Mouse (Mus musculus): ENCODE data around the gene Kif26b. TPM values are rescaled to one million over a fixed set of nuclear protein-coding genes. Genes with fewer than 3 reads are reported as not detected.

The Kif26b gene
- total and polyA plus RNA-seq, 3 experiments = 0.04 to 0.16 TPM; not detected in 1

GRCm38 (mm10) chr1:178840311-178840710 lies 311.4 kb downstream of the Kif26b start:
- DNase-seq (ENCODE audit: low spot score) (no peak), ATAC-seq (ENCODE audit: extremely low read depth, insufficient number of reproducible peaks, low FRiP score, poor library complexity, severe bottlenecking) (no peak)
- Histone ChIP-seq H3K4me3 (ENCODE audit: low read depth, low read length) (no peak overlapping the region), H3K36me3 (replicated peaks) (no peaks in the 10 kb centered on the region), H3K4me1 (ENCODE audit: insufficient read depth, low read depth, low read length) (no peaks in the 10 kb centered on the region), H3K9me3 (replicated peaks) (no peaks in the 10 kb centered on the region; the same call in 1 of the 2 replicates), H3K27me3 (ENCODE audit: insufficient read depth, low read length) (peaks cover 22% of the 10 kb centered on the region)
- TF ChIP-seq POLR2AphosphoS5 (IDR thresholded peaks at IDR 0.05; ENCODE audit: insufficient replicate concordance, low read depth, low read length) = no peak
- no peak for TF ChIP-seq TAL1 (conservative IDR thresholded peaks at IDR 0.05; ENCODE audit: low read depth, low read length)
- TF ChIP-seq GATA2 (IDR thresholded peaks at IDR 0.05; ENCODE audit: borderline replicate concordance, low read depth, low read length) = no peak
- TF ChIP-seq CTCF (IDR thresholded peaks at IDR 0.05; ENCODE audit: low read depth, low read length) = no peak

GRCm38 (mm10) chr1:178844839-178845238 lies 315.9 kb downstream of the Kif26b start:
- H3K27me3 ChIP-seq (ENCODE audit: insufficient read depth, low read length) = peaks cover 16% of the 10 kb centered on the region; the same call in 1 of the 2 replicates
- no peaks in the 10 kb centered on the region for H3K4me1 ChIP-seq (ENCODE audit: insufficient read depth, low read depth, low read length)
- TF ChIP-seq GATA2 (IDR thresholded peaks at IDR 0.05; ENCODE audit: borderline replicate concordance, low read depth, low read length) (no peak), POLR2AphosphoS5 (IDR thresholded peaks at IDR 0.05; ENCODE audit: insufficient replicate concordance, low read depth, low read length) (no peak), TAL1 (conservative IDR thresholded peaks at IDR 0.05; ENCODE audit: low read depth, low read length) (no peak)
- H3K36me3 ChIP-seq (replicated peaks) = no peaks in the 10 kb centered on the region
- no peak overlapping the region for H3K4me3 ChIP-seq (ENCODE audit: low read depth, low read length)
- no peak for DNase-seq (ENCODE audit: low spot score)
- no peaks in the 10 kb centered on the region for H3K9me3 ChIP-seq (replicated peaks)
- ATAC-seq (ENCODE audit: extremely low read depth, insufficient number of reproducible peaks, low FRiP score, poor library complexity, severe bottlenecking) = no peak

GRCm38 (mm10) chr1:178847569-178847968 lies 318.6 kb downstream of the Kif26b start:
- ATAC-seq (ENCODE audit: extremely low read depth, insufficient number of reproducible peaks, low FRiP score, poor library complexity, severe bottlenecking) (no peak), DNase-seq (ENCODE audit: low spot score) (no peak)
- Histone ChIP-seq H3K9me3 (replicated peaks) (no peaks in the 10 kb centered on the region; the same call in 1 of the 2 replicates), H3K27me3 (ENCODE audit: insufficient read depth, low read length) (peaks cover 12% of the 10 kb centered on the region; the same call in 1 of the 2 replicates), H3K36me3 (replicated peaks) (no peaks in the 10 kb centered on the region), H3K4me3 (ENCODE audit: low read depth, low read length) (no peak overlapping the region), H3K4me1 (ENCODE audit: insufficient read depth, low read depth, low read length) (no peaks in the 10 kb centered on the region)
- TF ChIP-seq TAL1 (conservative IDR thresholded peaks at IDR 0.05; ENCODE audit: low read depth, low read length) = no peak
- no peak for TF ChIP-seq GATA2 (IDR thresholded peaks at IDR 0.05; ENCODE audit: borderline replicate concordance, low read depth, low read length)
- no peak for TF ChIP-seq POLR2AphosphoS5 (IDR thresholded peaks at IDR 0.05; ENCODE audit: insufficient replicate concordance, low read depth, low read length)
- no peak for TF ChIP-seq CTCF (IDR thresholded peaks at IDR 0.05; ENCODE audit: low read depth, low read length)
- no peak for TF ChIP-seq GATA1 (IDR thresholded peaks at IDR 0.05; ENCODE audit: borderline replicate concordance, low read length)

DNA sequence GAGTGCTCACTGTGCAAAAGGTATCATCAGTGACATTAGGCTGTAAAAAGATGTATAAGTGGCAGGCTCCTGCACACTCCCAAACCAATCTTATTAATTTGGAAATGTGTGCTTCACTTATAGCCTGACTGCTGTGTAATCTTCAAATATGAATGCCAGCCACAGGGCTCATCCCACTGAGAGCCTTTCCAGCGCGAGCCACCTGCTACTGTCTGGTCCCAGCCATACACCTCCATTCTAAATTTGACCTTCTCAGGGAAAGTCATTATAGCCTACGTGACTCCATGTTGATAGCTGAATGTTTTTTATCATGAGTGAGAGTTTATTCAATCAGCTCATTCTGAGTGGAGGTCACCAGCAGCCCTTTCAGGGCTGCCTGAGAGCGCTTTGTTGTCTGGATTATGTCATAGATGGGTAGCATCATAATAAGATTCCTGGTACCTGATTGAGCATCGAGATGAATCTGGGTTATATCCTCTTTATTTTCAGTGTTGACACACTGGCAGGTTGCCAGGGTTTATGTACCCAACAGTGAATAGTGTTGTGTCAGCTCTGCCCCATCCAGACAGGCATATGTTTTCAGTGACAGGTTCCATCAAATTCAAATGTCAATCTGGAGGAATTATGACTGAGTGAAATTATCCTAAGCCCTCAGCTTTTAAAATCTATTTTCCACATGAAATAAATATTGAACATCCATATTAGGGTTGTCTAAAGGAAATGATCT lies 319.6 kb downstream of the Kif26b start:
- H3K4me3 ChIP-seq (ENCODE audit: low read depth, low read length) = no peak overlapping the region
- no peak for ATAC-seq (ENCODE audit: extremely low read depth, insufficient number of reproducible peaks, low FRiP score, poor library complexity, severe bottlenecking)
- peaks cover 9% of the 10 kb centered on the region; the same call in 1 of the 2 replicates for H3K27me3 ChIP-seq (ENCODE audit: insufficient read depth, low read length)
- no peaks in the 10 kb centered on the region for H3K4me1 ChIP-seq (ENCODE audit: insufficient read depth, low read depth, low read length)
- TF ChIP-seq TAL1 (conservative IDR thresholded peaks at IDR 0.05; ENCODE audit: low read depth, low read length) (no peak), GATA1 (IDR thresholded peaks at IDR 0.05; ENCODE audit: borderline replicate concordance, low read length) (no peak), POLR2AphosphoS5 (IDR thresholded peaks at IDR 0.05; ENCODE audit: insufficient replicate concordance, low read depth, low read length) (no peak), GATA2 (IDR thresholded peaks at IDR 0.05; ENCODE audit: borderline replicate concordance, low read depth, low read length) (no peak), CTCF (IDR thresholded peaks at IDR 0.05; ENCODE audit: low read depth, low read length) (no peak)
- DNase-seq (ENCODE audit: low spot score) = no peak
- no peaks in the 10 kb centered on the region; the same call in 1 of the 2 replicates for H3K9me3 ChIP-seq (replicated peaks)
- no peaks in the 10 kb centered on the region for H3K36me3 ChIP-seq (replicated peaks)

- Histone ChIP-seq H3K9me3 (replicated peaks) (no peaks in the 10 kb centered on the region; the same call in 1 of the 2 replicates), H3K4me3 (ENCODE audit: low read depth, low read length) (no peak overlapping the region), H3K27me3 (ENCODE audit: insufficient read depth, low read length) (0 out of 2 replicates have a peak, but pooled peaks cover 5% of the 10 kb centered on the region), H3K4me1 (ENCODE audit: insufficient read depth, low read depth, low read length) (no peaks in the 10 kb centered on the region), H3K36me3 (replicated peaks) (no peaks in the 10 kb centered on the region)
- ATAC-seq (ENCODE audit: extremely low read depth, insufficient number of reproducible peaks, low FRiP score, poor library complexity, severe bottlenecking) = no peak
- no peak for DNase-seq (ENCODE audit: low spot score)
- no peak for TF ChIP-seq TAL1 (conservative IDR thresholded peaks at IDR 0.05; ENCODE audit: low read depth, low read length)
- no peak for TF ChIP-seq GATA1 (IDR thresholded peaks at IDR 0.05; ENCODE audit: borderline replicate concordance, low read length)
- TF ChIP-seq CTCF (IDR thresholded peaks at IDR 0.05; ENCODE audit: low read depth, low read length) = no peak
Measured at GRCm38 (mm10) chr1:178850569-178850968, 321.6 kb downstream of the Kif26b start.

GRCm38 (mm10) chr1:178854936-178855335 lies 326.0 kb downstream of the Kif26b start:
- no peak for DNase-seq (ENCODE audit: low spot score)
- peaks cover 11% of the 10 kb centered on the region for H3K27me3 ChIP-seq (ENCODE audit: insufficient read depth, low read length)
- TF ChIP-seq CTCF (IDR thresholded peaks at IDR 0.05; ENCODE audit: low read depth, low read length) = no peak
- no peak for TF ChIP-seq GATA1 (IDR thresholded peaks at IDR 0.05; ENCODE audit: borderline replicate concordance, low read length)
- TF ChIP-seq POLR2AphosphoS5 (IDR thresholded peaks at IDR 0.05; ENCODE audit: insufficient replicate concordance, low read depth, low read length) = no peak
- TF ChIP-seq GATA2 (IDR thresholded peaks at IDR 0.05; ENCODE audit: borderline replicate concordance, low read depth, low read length) = no peak
- no peak for TF ChIP-seq TAL1 (conservative IDR thresholded peaks at IDR 0.05; ENCODE audit: low read depth, low read length)
- H3K4me3 ChIP-seq (ENCODE audit: low read depth, low read length) = no peak overlapping the region
- no peaks in the 10 kb centered on the region for H3K36me3 ChIP-seq (replicated peaks)
- ATAC-seq (ENCODE audit: extremely low read depth, insufficient number of reproducible peaks, low FRiP score, poor library complexity, severe bottlenecking) = no peak
- H3K4me1 ChIP-seq (ENCODE audit: insufficient read depth, low read depth, low read length) = no peaks in the 10 kb centered on the region
- H3K9me3 ChIP-seq (replicated peaks) = no peaks in the 10 kb centered on the region; the same call in 1 of the 2 replicates

All from G1E (cell line).